Mouse (Mus musculus): ENCODE measurements at regions not wholly inside any gene's neighbourhood (a gene's known extent, or its start where the extent isn't known, plus 50 kb on each side); places are given as distances from the start of the nearest gene placed in this dataset.
A peak's percentile ranks its signal among the peaks of the same experiment; 100 is the strongest.

DNA sequence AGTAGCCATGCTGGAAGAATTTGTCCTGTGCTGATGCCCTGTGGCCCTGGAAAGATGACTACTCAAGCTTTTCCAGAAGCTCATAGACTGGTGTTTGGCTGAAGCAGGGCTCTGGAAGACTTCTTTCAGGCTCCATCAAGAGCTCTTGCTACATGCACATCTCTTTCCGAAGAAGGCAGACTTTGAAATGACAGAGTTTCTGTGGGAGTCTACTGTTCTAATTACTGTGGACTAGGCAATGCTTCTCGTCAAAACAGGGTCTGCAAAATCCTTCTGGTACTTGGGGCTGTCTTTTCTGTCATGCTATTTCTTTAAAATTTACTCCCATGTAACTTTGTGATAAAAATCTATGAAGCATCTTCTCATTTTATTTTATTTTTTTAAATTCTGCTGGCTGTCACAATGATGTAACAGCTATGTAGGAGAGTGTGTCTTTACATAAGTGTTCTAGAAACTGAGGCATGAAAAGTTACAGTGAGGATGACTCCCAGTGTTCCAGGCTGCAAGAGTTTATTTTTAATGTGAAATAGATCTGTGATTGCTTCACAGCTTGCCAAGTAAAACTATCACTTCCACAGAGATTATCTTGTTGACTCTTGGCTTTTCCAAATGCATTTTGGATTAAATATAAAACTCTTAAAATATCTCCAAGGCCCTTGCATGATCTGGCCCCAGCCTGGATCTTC lies 244.9 kb upstream of the Nmur2 start:
- H3K4me3 ChIP-seq (replicated peaks in 1 of 3; ENCODE audit: low read depth in 2 of 3, low read length in 2 of 3, poor library complexity in 1 of 3): no peak overlapping the region
- peaks cover 0 to 9% of the 10 kb centered on the region in 2 experiments; a peak in 1 of 4 replicates for H3K4me1 ChIP-seq (ENCODE audit: control insufficient read depth in 1 of 2, insufficient read depth in 2 of 2)
- TF ChIP-seq MEF2A (IDR thresholded peaks at IDR 0.05; ENCODE audit: borderline replicate concordance, low read depth, low read length): no peak
- no peak for TF ChIP-seq E2F4 (IDR thresholded peaks at IDR 0.05; ENCODE audit: insufficient replicate concordance, low read depth, low read length)
- no peak for TF ChIP-seq IRF4 (IDR thresholded peaks at IDR 0.05; ENCODE audit: low read depth, low read length)
- no peak for TF ChIP-seq GABPA (IDR thresholded peaks at IDR 0.05; ENCODE audit: insufficient replicate concordance, low read depth, low read length)
- TF ChIP-seq CHD2 (IDR thresholded peaks at IDR 0.05; ENCODE audit: low read length): no peak
- TF ChIP-seq POLR2AphosphoS2 (IDR thresholded peaks at IDR 0.05; ENCODE audit: low read depth, low read length): no peak
- no peak overlapping the region for H3K9ac ChIP-seq (ENCODE audit: insufficient read depth, low read depth)
- H3K36me3 ChIP-seq (replicated peaks in 1 of 2; ENCODE audit: control insufficient read depth in 1 of 2, insufficient read depth in 1 of 2, low read length in 1 of 2): no peaks in the 10 kb centered on the region
- no peak overlapping the region for H3K4me2 ChIP-seq (ENCODE audit: insufficient read depth, low read depth, poor library complexity, severe bottlenecking)
- no peaks in the 10 kb centered on the region for H3K79me2 ChIP-seq (replicated peaks; ENCODE audit: control insufficient read depth, extremely low read depth, insufficient read depth, poor library complexity, severe bottlenecking)
- dilution Hi-C loops (cut with MboI; ENCODE audit: extremely low pct_ligation_motif_present, extremely low pct_unique_long_range_greater_than_20kb, low sequenced_read_pairs) (no loop called here), in situ Hi-C loops (cut with MboI; ENCODE audit: low pct_ligation_motif_present, low pct_unique_long_range_greater_than_20kb, low sequenced_read_pairs) (no loop called here)
- no peaks in the 10 kb centered on the region for H3K27me3 ChIP-seq (replicated peaks)
- no peak overlapping the region for H3K27ac ChIP-seq (ENCODE audit: insufficient read depth, low read depth)
- peaks cover 37% of the 10 kb centered on the region for H3K9me3 ChIP-seq (replicated peaks; ENCODE audit: low read length)
- DNase-seq (ENCODE audit: extremely low read depth): no peak

DNA sequence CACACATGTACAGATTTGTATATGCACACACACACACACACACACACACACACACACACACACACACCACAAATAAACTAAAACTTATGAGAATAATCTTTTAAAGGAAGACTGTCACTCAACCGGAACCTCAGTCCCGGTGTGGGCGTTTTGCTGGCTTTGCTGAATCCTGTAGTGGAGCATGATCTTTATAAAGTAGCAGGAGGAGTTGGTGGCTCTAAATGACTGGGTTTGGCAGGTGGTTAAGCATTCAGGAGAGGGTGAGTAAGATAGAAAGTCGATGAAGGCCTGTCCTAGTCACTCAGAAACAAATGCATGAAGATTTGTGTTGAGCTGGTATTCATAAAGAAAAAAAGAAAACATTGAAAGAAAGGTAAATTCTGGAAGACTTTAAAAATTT lies 240.4 kb upstream of the Nmur2 start:
- Histone ChIP-seq H3K27me3 (replicated peaks) (no peaks in the 10 kb centered on the region), H3K27ac (ENCODE audit: insufficient read depth, low read depth) (no peak overlapping the region), H3K4me2 (ENCODE audit: insufficient read depth, low read depth, poor library complexity, severe bottlenecking) (no peak overlapping the region), H3K9ac (ENCODE audit: insufficient read depth, low read depth) (no peak overlapping the region), H3K36me3 (replicated peaks in 1 of 2; ENCODE audit: control insufficient read depth in 1 of 2, insufficient read depth in 1 of 2, low read length in 1 of 2) (no peaks in the 10 kb centered on the region), H3K79me2 (replicated peaks; ENCODE audit: control insufficient read depth, extremely low read depth, insufficient read depth, poor library complexity, severe bottlenecking) (no peaks in the 10 kb centered on the region), H3K4me3 (replicated peaks in 1 of 3; ENCODE audit: low read depth in 2 of 3, low read length in 2 of 3, poor library complexity in 1 of 3) (no peak overlapping the region), H3K4me1 (ENCODE audit: control insufficient read depth in 1 of 2, insufficient read depth in 2 of 2) (peaks cover 0 to 3% of the 10 kb centered on the region in 2 experiments; a peak in 1 of 4 replicates), H3K9me3 (replicated peaks; ENCODE audit: low read length) (peaks cover 28% of the 10 kb centered on the region)
- peak; percentile 54 for DNase-seq (ENCODE audit: extremely low read depth)
- TF ChIP-seq JUND (conservative IDR thresholded peaks at IDR 0.05; ENCODE audit: low read depth, low read length): 0 out of 2 replicates have a peak, but pooled peaks have one; percentile 7
- TF ChIP-seq IRF4 (IDR thresholded peaks at IDR 0.05; ENCODE audit: low read depth, low read length): peak; percentile 32; the same call in 1 of the 2 replicates
- no peak for TF ChIP-seq RAD21 (IDR thresholded peaks at IDR 0.05; ENCODE audit: low read depth, low read length)
- TF ChIP-seq EP300 (IDR thresholded peaks at IDR 0.05; ENCODE audit: low read length): peak; percentile 50
- TF ChIP-seq KAT2A (IDR thresholded peaks at IDR 0.05; ENCODE audit: insufficient replicate concordance, low read length): no peak
- no peak for TF ChIP-seq JUN (IDR thresholded peaks at IDR 0.05; ENCODE audit: insufficient read depth, low read depth, low read length)
- dilution Hi-C loops (cut with MboI; ENCODE audit: extremely low pct_ligation_motif_present, extremely low pct_unique_long_range_greater_than_20kb, low sequenced_read_pairs) (no loop called here), in situ Hi-C loops (cut with MboI; ENCODE audit: low pct_ligation_motif_present, low pct_unique_long_range_greater_than_20kb, low sequenced_read_pairs) (no loop called here)

GRCm38 (mm10) chr11:56280216-56280615 lies 239.4 kb upstream of the Nmur2 start:
- no peak overlapping the region for H3K9ac ChIP-seq (ENCODE audit: insufficient read depth, low read depth)
- in situ Hi-C loops (cut with MboI; ENCODE audit: low pct_ligation_motif_present, low pct_unique_long_range_greater_than_20kb, low sequenced_read_pairs) (no loop called here), dilution Hi-C loops (cut with MboI; ENCODE audit: extremely low pct_ligation_motif_present, extremely low pct_unique_long_range_greater_than_20kb, low sequenced_read_pairs) (no loop called here)
- peaks cover 0 to 3% of the 10 kb centered on the region in 2 experiments; a peak in 1 of 4 replicates for H3K4me1 ChIP-seq (ENCODE audit: control insufficient read depth in 1 of 2, insufficient read depth in 2 of 2)
- H3K4me2 ChIP-seq (ENCODE audit: insufficient read depth, low read depth, poor library complexity, severe bottlenecking): no peak overlapping the region
- peak; percentile 5 for DNase-seq (ENCODE audit: extremely low read depth)
- no peak overlapping the region for H3K27ac ChIP-seq (ENCODE audit: insufficient read depth, low read depth)
- TF ChIP-seq RAD21 (IDR thresholded peaks at IDR 0.05; ENCODE audit: low read depth, low read length) (peak; percentile 15), SIN3A (IDR thresholded peaks at IDR 0.05; ENCODE audit: low read length) (no peak), SMC3 (IDR thresholded peaks at IDR 0.05; ENCODE audit: low read depth, low read length) (no peak), HCFC1 (IDR thresholded peaks at IDR 0.05; ENCODE audit: low read depth, low read length) (no peak)
- peaks cover 26% of the 10 kb centered on the region for H3K9me3 ChIP-seq (replicated peaks; ENCODE audit: low read length)
- H3K79me2 ChIP-seq (replicated peaks; ENCODE audit: control insufficient read depth, extremely low read depth, insufficient read depth, poor library complexity, severe bottlenecking): no peaks in the 10 kb centered on the region
- no peak overlapping the region for H3K4me3 ChIP-seq (replicated peaks in 1 of 3; ENCODE audit: low read depth in 2 of 3, low read length in 2 of 3, poor library complexity in 1 of 3)
- H3K27me3 ChIP-seq (replicated peaks): no peaks in the 10 kb centered on the region
- no peaks in the 10 kb centered on the region for H3K36me3 ChIP-seq (replicated peaks in 1 of 2; ENCODE audit: control insufficient read depth in 1 of 2, insufficient read depth in 1 of 2, low read length in 1 of 2)
